Mouse (Mus musculus) midbrain, postnatal 0 days (tissue): ENCODE data around the gene Nipsnap1. TPM values are rescaled to one million over a fixed set of nuclear protein-coding genes. Genes with fewer than 3 reads are reported as not detected.
A peak's percentile ranks its signal among the peaks of the same experiment; 100 is the strongest.

ENCODE experiments used
- ATAC-seq: fragments of 200-750 bp; cut with Nextera tagmentation; 2 replicates; pipeline ENCODE4 v1.8.0; 2017; ENCODE audit warnings: moderate number of reproducible peaks, mild to moderate bottlenecking, moderate TSS enrichment, moderate library complexity; ENCODE audit not compliant: low FRiP score
- DNase-seq: peaks from one replicate; pipeline ENCODE4 v3.0.0-alpha.2; 2015; ENCODE audit warnings: low spot score
- H3K27ac ChIP-seq: fragments of 300-500 bp; sonication (generic); 2 replicates; pipeline ENCODE4 v1.5.1; 2014; ENCODE audit warnings: low read depth, mild to moderate bottlenecking, low read length, mixed read lengths
- H3K27me3 ChIP-seq: fragments of 300-500 bp; sonication (generic); 2 replicates; pipeline ENCODE4 v1.6.1; 2014; ENCODE audit warnings: low read length, control low read depth, mixed read lengths; ENCODE audit not compliant: insufficient read depth
- H3K36me3 ChIP-seq: fragments of 300-500 bp; sonication (generic); 2 replicates; pipeline ENCODE4 v1.6.1; 2014; ENCODE audit warnings: low read length, control low read depth, mixed read lengths; ENCODE audit not compliant: insufficient read depth
- H3K4me1 ChIP-seq: fragments of 300-500 bp; sonication (generic); 2 replicates; pipeline ENCODE4 v1.6.1; 2014; ENCODE audit warnings: mild to moderate bottlenecking, control low read depth, antibody characterized with exemption, low read length, mixed read lengths; ENCODE audit not compliant: insufficient read depth
- H3K4me2 ChIP-seq: fragments of 300-500 bp; sonication (generic); 2 replicates; pipeline ENCODE4 v1.6.1; 2014; ENCODE audit warnings: low read depth, mild to moderate bottlenecking, low read length, mixed read lengths; ENCODE audit not compliant: poor library complexity, severe bottlenecking
- H3K4me3 ChIP-seq: fragments of 300-500 bp; sonication (generic); 2 replicates; pipeline ENCODE4 v1.5.1; 2014; ENCODE audit warnings: low read depth, mild to moderate bottlenecking, low read length, moderate library complexity
- H3K9ac ChIP-seq: fragments of 300-500 bp; sonication (generic); replicated peaks from 2 replicates; pipeline ENCODE4 v1.6.1; 2014; ENCODE audit warnings: mild to moderate bottlenecking, low read length, moderate library complexity, mixed read lengths; ENCODE audit not compliant: poor library complexity, severe bottlenecking
- H3K9me3 ChIP-seq: fragments of 300-500 bp; sonication (generic); 2 replicates; pipeline ENCODE4 v1.6.1; 2016; ENCODE audit warnings: low read length, control low read depth
- CTCF ChIP-seq: IDR thresholded peaks from 2 replicates; pipeline ENCODE4 v1.5.1; 2016; ENCODE audit warnings: antibody characterized with exemption, mild to moderate bottlenecking
- WGBS: fragments of 180-500 bp; shearing (Covaris S2); extraction: QIAGEN DNeasy Blood & Tissue Kit; methylation state at CpG from one replicate; pipeline ENCODE4 v1.1.7; 2014; 5-methylcytosine and 5-hydroxymethylcytosine counted together
- polyA plus RNA-seq: library from polyadenylated mRNA; unstranded; fragments of >200 nt; fragmentation: Nextera tagmentation; extraction: Ambion mirVana; gene quantifications from 2 replicates; pipeline ENCODE4 v1.2.1, GENCODE M21; 2015
- total RNA-seq: library from RNA; depleted of rRNA; stranded (reverse); fragments of >200 nt; gene quantifications from 2 replicates; pipeline ENCODE4 v1.2.3, GENCODE M21; 2014

Gene Nipsnap1
- total and polyA plus RNA-seq, 2 experiments from 2014 or later = 130 to 170 TPM

GRCm38 (mm10) chr11:4882892-4883627 lies 9.3 kb downstream of the Nipsnap1 start:
- DNase-seq (peak; percentile 44), ATAC-seq (no peak)
- Histone ChIP-seq H3K27ac (no peak overlapping the region), H3K9me3 (no peaks in the 10 kb centered on the region), H3K4me1 (no peaks in the 10 kb centered on the region), H3K4me2 (no peak overlapping the region), H3K27me3 (no peaks in the 10 kb centered on the region), H3K36me3 (peaks cover 13% of the 10 kb centered on the region), H3K9ac (no peak overlapping the region), H3K4me3 (no peak overlapping the region)
- WGBS = 58% methylated on average over 14 of the region's 14 CpGs
- peak; percentile 51; the same call in 1 of the 2 replicates for TF ChIP-seq CTCF

GRCm38 (mm10) chr11:4885385-4885903 lies 11.7 kb downstream of the Nipsnap1 start:
- Histone ChIP-seq H3K9me3 (no peaks in the 10 kb centered on the region), H3K4me1 (no peaks in the 10 kb centered on the region), H3K4me3 (no peak overlapping the region), H3K27ac (no peak overlapping the region), H3K36me3 (peaks cover 31% of the 10 kb centered on the region), H3K27me3 (no peaks in the 10 kb centered on the region), H3K9ac (no peak overlapping the region), H3K4me2 (no peak overlapping the region)
- peak; percentile 78 for TF ChIP-seq CTCF
- WGBS = 64% methylated on average over 2 of the region's 2 CpGs
- DNase-seq (peak; percentile 49), ATAC-seq (no peak)

GRCm38 (mm10) chr11:4886987-4887386 lies 13.2 kb downstream of the Nipsnap1 start:
- no peak overlapping the region for H3K27ac ChIP-seq
- ATAC-seq = no peak
- no peak overlapping the region for H3K9ac ChIP-seq
- no peaks in the 10 kb centered on the region for H3K4me1 ChIP-seq
- H3K9me3 ChIP-seq = no peaks in the 10 kb centered on the region
- 96% methylated on average over 3 of the region's 3 CpGs for WGBS
- H3K27me3 ChIP-seq = no peaks in the 10 kb centered on the region
- H3K4me3 ChIP-seq = no peak overlapping the region
- H3K4me2 ChIP-seq = no peak overlapping the region
- no peak for DNase-seq
- peaks cover 44% of the 10 kb centered on the region for H3K36me3 ChIP-seq
- TF ChIP-seq CTCF = no peak

- ATAC-seq (peak; percentile 88), DNase-seq (peak; percentile 94)
- Histone ChIP-seq H3K4me1 (peaks cover 3% of the 10 kb centered on the region; the same call in 1 of the 2 replicates), H3K4me2 (peak within 1 kb of the TSS; percentile 67), H3K4me3 (peak within 1 kb of the TSS; percentile 74), H3K9ac (peak within 1 kb of the TSS; percentile 84), H3K36me3 (peaks cover 37% of the 10 kb centered on the region), H3K27me3 (no peaks in the 10 kb centered on the region), H3K27ac (peak within 1 kb of the TSS; percentile 83), H3K9me3 (no peaks in the 10 kb centered on the region)
- WGBS = 3% methylated on average over 52 of the region's 52 CpGs
- no peak for TF ChIP-seq CTCF
Measured at GRCm38 (mm10) chr11:4894848-4895816, 21.4 kb downstream of the Nipsnap1 start, which contains the start of gene Thoc5. TSS of gene Thoc5 (plus strand) at chr11:4895320.

- Histone ChIP-seq H3K27ac (no peak overlapping the region), H3K4me2 (no peak overlapping the region), H3K27me3 (no peaks in the 10 kb centered on the region), H3K4me3 (no peak overlapping the region), H3K9me3 (no peaks in the 10 kb centered on the region), H3K4me1 (peaks cover 3% of the 10 kb centered on the region; the same call in 1 of the 2 replicates), H3K9ac (no peak overlapping the region), H3K36me3 (peaks cover 35% of the 10 kb centered on the region)
- TF ChIP-seq CTCF = peak; percentile 69
- WGBS = 67% methylated on average over 5 of the region's 5 CpGs
- no peak for ATAC-seq
- DNase-seq = peak; percentile 46
Measured at GRCm38 (mm10) chr11:4900437-4900836, 26.7 kb downstream of the Nipsnap1 start.
